Mouse (Mus musculus): ENCODE measurements around the gene Cst12. TPM values are rescaled to one million over a fixed set of nuclear protein-coding genes. Genes with fewer than 3 reads are reported as not detected.

Cst12 gene
- polyA plus RNA-seq, 1 experiment from 2014 or later, result not detected

- Histone ChIP-seq H3K4me1 (no peaks in the 10 kb centered on the region), H3K9me3 (replicated peaks) (no peaks in the 10 kb centered on the region), H3K4me3 (no peak within 1 kb of the TSS), H3K27ac (no peak within 1 kb of the TSS), H3K36me3 (no peaks in the 10 kb centered on the region), H3K27me3 (ENCODE audit: low read depth, poor library complexity, severe bottlenecking) (no peaks in the 10 kb centered on the region)
- no peak for DNase-seq (ENCODE audit: low spot score)
Measured at GRCm38 (mm10) chr2:148819909-148820308, 30.7 kb downstream of the Cst12 start, which contains the start of gene Cst13. Cst13 (plus strand) TSS chr2:148820081.

GRCm38 (mm10) chr2:148825986-148826385, 36.8 kb downstream of the Cst12 start:
- WGBS, result 39% methylated on average over 1 of the region's 1 CpGs
- Histone ChIP-seq H3K27ac (no peak overlapping the region), H3K36me3 (no peaks in the 10 kb centered on the region), H3K4me1 (no peaks in the 10 kb centered on the region), H3K4me3 (no peak overlapping the region), H3K27me3 (ENCODE audit: low read depth, poor library complexity, severe bottlenecking) (no peaks in the 10 kb centered on the region), H3K9me3 (replicated peaks) (no peaks in the 10 kb centered on the region)
- DNase-seq (ENCODE audit: low spot score), result no peak

- Histone ChIP-seq H3K36me3 (no peaks in the 10 kb centered on the region), H3K27me3 (ENCODE audit: low read depth, poor library complexity, severe bottlenecking) (no peaks in the 10 kb centered on the region), H3K27ac (no peak within 1 kb of the TSS), H3K4me3 (no peak within 1 kb of the TSS), H3K9me3 (replicated peaks) (no peaks in the 10 kb centered on the region), H3K4me1 (0 out of 2 replicates have a peak, but pooled peaks cover 5% of the 10 kb centered on the region)
- DNase-seq (ENCODE audit: low spot score), result no peak
- WGBS, result 82% methylated on average over 4 of the region's 4 CpGs
Measured at GRCm38 (mm10) chr2:148834912-148835311, 45.8 kb downstream of the Cst12 start, which contains the start of gene Cst9. Cst9 (plus strand) TSS chr2:148835147.

GRCm38 (mm10) chr2:148838075-148838777, 49.1 kb downstream of the Cst12 start:
- H3K27me3 ChIP-seq (ENCODE audit: low read depth, poor library complexity, severe bottlenecking), result no peaks in the 10 kb centered on the region
- H3K9me3 ChIP-seq (replicated peaks), result no peaks in the 10 kb centered on the region
- DNase-seq (ENCODE audit: low spot score), result no peak
- H3K36me3 ChIP-seq, result no peaks in the 10 kb centered on the region
- no peak overlapping the region for H3K27ac ChIP-seq
- 91% methylated on average over 5 of the region's 5 CpGs for WGBS
- no peak overlapping the region for H3K4me3 ChIP-seq
- 0 out of 2 replicates have a peak, but pooled peaks cover 5% of the 10 kb centered on the region for H3K4me1 ChIP-seq

GRCm38 (mm10) chr2:148839224-148839623, 50.1 kb downstream of the Cst12 start:
- no peak overlapping the region for H3K4me3 ChIP-seq
- H3K9me3 ChIP-seq (replicated peaks), result no peaks in the 10 kb centered on the region
- H3K36me3 ChIP-seq, result no peaks in the 10 kb centered on the region
- no peak for DNase-seq (ENCODE audit: low spot score)
- 0 out of 2 replicates have a peak, but pooled peaks cover 5% of the 10 kb centered on the region for H3K4me1 ChIP-seq
- H3K27me3 ChIP-seq (ENCODE audit: low read depth, poor library complexity, severe bottlenecking), result no peaks in the 10 kb centered on the region
- WGBS, result 95% methylated on average over 2 of the region's 2 CpGs
- H3K27ac ChIP-seq, result no peak overlapping the region

Other genes with a start within 250 kb of the Cst12 start
- 140 and 146 TPM in 2 replicates for gene Nxt1, start 116.8 kb upstream of the Cst12 start, polyA plus RNA-seq (2016; fragmentation: Nextera tagmentation; extraction: Ambion mirVana)
- gene Gzf1, start 108.3 kb upstream of the Cst12 start, polyA plus RNA-seq (2016; fragmentation: Nextera tagmentation; extraction: Ambion mirVana), result 24.3 and 27.7 TPM in 2 replicates
- 3.3 and 3.8 TPM in 2 replicates for gene Napb, start 56.9 kb upstream of the Cst12 start, polyA plus RNA-seq (2016; fragmentation: Nextera tagmentation; extraction: Ambion mirVana)
- gene Cstl1, start 39.0 kb upstream of the Cst12 start, polyA plus RNA-seq (2016; fragmentation: Nextera tagmentation; extraction: Ambion mirVana), result not detected in 2 replicates
- not detected in 2 replicates for gene Cst11, start 17.9 kb upstream of the Cst12 start, polyA plus RNA-seq (2016; fragmentation: Nextera tagmentation; extraction: Ambion mirVana)
- gene 8030411F24Rik, start 7.4 kb upstream of the Cst12 start, polyA plus RNA-seq (2016; fragmentation: Nextera tagmentation; extraction: Ambion mirVana), result not detected in 2 replicates
- not detected in 2 replicates for gene Cst8, start 9.4 kb downstream of the Cst12 start, polyA plus RNA-seq (2016; fragmentation: Nextera tagmentation; extraction: Ambion mirVana)
- gene Cst13, start 30.7 kb downstream of the Cst12 start, polyA plus RNA-seq (2016; fragmentation: Nextera tagmentation; extraction: Ambion mirVana), result not detected in 2 replicates
- gene Cst9, start 45.8 kb downstream of the Cst12 start, polyA plus RNA-seq (2016; fragmentation: Nextera tagmentation; extraction: Ambion mirVana), result not detected in 2 replicates
- not detected in 2 replicates for gene 9230104L09Rik, start 75.7 kb downstream of the Cst12 start, polyA plus RNA-seq (2016; fragmentation: Nextera tagmentation; extraction: Ambion mirVana)
- gene Cst3, start 86.3 kb downstream of the Cst12 start, polyA plus RNA-seq (2016; fragmentation: Nextera tagmentation; extraction: Ambion mirVana), result 209 and 241 TPM in 2 replicates
- not detected in 2 replicates for gene Gm1330, start 213.9 kb downstream of the Cst12 start, polyA plus RNA-seq (2016; fragmentation: Nextera tagmentation; extraction: Ambion mirVana)
- gene Gm10750, start 227.9 kb downstream of the Cst12 start, polyA plus RNA-seq (2016; fragmentation: Nextera tagmentation; extraction: Ambion mirVana), result not detected in 2 replicates

All from limb, embryonic 10.5 days (tissue).